Mouse (Mus musculus) thymus, postnatal 0 days (tissue): ENCODE measurements around the gene Slc4a8. TPM values are rescaled to one million over a fixed set of nuclear protein-coding genes. Genes with fewer than 3 reads are reported as not detected.
"Not testable (repeated sequence)": the region's sequence is repeated elsewhere in the genome, so short reads cannot be mapped to it uniquely, and the experiment has no call there.

Source experiments
- DNase-seq: peaks from one replicate; pipeline ENCODE4 v3.0.0-alpha.2; 2015; ENCODE audit warnings: low spot score
- polyA plus RNA-seq: library from polyadenylated mRNA; unstranded; fragments of >200 nt; fragmentation: Nextera tagmentation; extraction: Ambion mirVana; gene quantifications from 2 replicates; pipeline ENCODE4 v1.2.1, GENCODE M21; 2015

Gene Slc4a8
- polyA plus RNA-seq, 1 experiment from 2014 or later = 2.1 TPM

GRCm38 (mm10) chr15:100743238-100743637 is 18.3 kb upstream of the Slc4a8 start:
- no peak for DNase-seq

DNA sequence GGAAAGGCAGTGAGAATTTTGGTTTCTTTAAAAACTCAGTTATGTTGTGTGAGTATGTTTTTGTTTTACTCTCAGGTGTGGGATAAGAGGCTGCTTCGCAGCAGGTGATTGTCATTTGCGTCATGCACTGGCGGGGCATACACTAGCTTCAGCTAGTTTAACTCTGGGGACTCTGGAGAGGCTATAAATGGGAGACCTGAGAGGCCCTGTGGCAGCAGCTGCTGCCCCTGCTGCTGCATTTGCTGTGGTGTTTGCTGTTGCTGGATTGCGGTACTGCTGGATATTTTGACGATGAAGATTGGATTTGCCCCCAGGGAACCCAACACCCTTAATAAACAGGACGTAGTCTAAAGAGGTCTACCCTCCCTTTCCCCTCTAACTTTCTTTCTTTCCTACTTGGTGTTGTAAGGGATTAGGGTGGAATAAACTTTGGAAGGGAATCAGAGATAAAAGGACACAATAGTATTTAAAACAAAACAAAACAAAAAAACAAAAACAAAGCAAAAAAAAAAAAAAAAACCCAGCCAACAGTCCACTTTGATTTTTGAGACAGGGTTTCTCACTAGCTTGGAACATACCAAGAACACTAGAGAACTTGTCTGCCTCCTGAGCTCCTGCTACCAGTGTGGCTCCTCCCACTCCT is 14.9 kb upstream of the Slc4a8 start:
- DNase-seq = no peak

DNA sequence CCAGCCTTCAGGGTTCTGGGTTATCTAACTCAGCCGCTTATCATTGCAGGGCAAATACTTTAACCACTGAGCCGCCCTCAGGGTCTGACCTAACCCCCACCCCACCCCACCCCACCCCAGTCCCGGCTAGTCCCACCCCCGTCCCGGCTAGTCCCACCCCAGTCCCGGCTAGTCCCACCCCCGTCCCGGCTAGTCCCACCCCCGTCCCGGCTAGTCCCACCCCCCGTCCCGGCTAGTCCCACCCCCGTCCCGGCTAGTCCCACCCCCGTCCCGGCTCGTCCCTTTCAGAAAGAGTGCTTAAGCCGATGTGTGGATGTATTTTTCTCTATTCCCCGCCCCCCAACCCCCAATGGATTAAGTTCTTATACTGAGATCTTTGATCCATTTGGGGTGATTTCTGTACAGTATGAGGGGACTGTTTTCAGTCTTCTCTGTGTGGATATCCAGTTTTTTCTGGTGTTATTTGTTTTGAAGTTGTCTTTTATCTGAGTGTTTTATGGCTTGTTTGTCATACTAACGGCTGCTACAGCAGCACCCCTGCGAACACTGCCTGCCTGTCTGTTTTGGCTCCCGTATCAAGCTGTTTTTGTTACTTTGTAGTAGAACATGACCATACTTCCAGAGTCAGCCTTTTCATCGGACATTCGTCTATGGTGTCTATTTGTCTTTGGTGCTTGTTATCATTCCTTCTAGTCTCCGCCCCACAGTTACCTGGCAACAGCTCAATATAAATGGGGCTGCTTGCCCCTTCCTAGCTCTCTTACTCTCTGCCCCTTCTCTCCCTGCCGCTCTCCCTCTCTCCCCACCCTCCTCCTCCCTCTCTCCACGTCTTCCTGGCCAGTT is 14.2 kb upstream of the Slc4a8 start:
- DNase-seq = peak; percentile 35

- DNase-seq = no peak
Observed at GRCm38 (mm10) chr15:100748584-100748983, 13.0 kb upstream of the Slc4a8 start.

GRCm38 (mm10) chr15:100749751-100750538 is 11.6 kb upstream of the Slc4a8 start:
- peak; percentile 12 for DNase-seq

- no peak for DNase-seq
Observed at GRCm38 (mm10) chr15:100752439-100752838, 9.1 kb upstream of the Slc4a8 start.

- no peak for DNase-seq
Observed at GRCm38 (mm10) chr15:100753045-100753444, 8.5 kb upstream of the Slc4a8 start.

DNA sequence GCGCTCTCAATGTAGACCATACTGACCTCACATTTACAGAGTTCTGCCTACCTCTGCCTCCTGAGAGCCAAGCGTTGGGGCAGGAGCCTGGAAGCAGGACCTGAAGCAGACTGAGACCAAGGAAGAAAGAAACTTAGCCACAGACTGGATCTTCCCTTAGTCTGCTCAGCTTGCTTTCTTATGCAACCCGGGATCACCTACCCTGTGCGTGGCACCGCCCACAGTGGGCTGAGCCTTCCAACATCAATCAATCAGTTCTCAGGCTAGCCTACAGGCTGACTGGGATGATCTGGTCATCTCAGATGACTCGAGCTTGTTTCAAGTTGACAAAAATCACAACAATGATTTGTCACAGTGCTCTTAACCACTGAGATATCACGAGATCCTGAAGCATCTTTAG is 7.5 kb upstream of the Slc4a8 start:
- DNase-seq = no peak

- DNase-seq = peak; percentile 75
Observed at GRCm38 (mm10) chr15:100754805-100755497, 6.6 kb upstream of the Slc4a8 start.

DNA sequence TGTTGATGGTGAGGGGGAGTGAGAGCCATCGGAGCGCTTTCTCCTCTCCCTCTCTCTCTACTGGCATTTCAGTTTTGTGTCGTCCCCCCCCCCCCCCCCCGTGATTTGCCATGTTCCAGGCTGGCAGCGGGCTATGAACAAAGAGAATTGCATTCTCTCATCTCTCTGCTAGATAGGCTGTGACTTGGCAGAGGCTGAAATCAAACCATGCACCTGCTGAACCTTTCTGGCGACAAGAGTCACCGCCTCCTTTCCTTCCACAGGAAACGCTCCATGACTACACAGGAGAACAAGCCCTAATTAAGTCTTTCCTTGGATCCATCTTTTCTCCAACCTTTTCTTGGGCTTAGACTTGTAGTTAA is 6.1 kb upstream of the Slc4a8 start:
- no peak for DNase-seq

GRCm38 (mm10) chr15:100755881-100756624 is 5.5 kb upstream of the Slc4a8 start:
- DNase-seq = no peak

DNA sequence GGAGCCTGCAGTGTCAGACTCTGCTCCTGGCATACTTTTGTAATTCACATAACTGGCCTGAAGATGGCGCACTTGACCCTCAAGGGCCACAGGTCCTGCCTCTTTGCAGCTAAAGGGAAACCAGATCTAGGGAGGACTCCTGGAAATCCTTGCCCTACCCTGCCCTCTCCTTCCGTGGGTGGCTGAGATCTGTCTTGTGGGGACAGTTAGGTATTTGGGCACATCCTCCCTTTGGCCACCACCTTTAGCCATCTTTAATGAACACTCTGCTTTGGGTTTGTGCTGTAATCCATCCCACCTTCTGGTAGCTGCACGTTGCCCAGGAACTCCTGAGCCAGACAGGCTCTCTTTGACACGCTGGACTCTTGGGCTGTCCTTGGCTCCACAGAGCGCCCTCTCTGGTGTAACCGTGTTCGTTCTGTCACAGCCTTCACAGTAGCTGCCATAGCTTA is 4.0 kb upstream of the Slc4a8 start:
- DNase-seq = peak; percentile 71

DNA sequence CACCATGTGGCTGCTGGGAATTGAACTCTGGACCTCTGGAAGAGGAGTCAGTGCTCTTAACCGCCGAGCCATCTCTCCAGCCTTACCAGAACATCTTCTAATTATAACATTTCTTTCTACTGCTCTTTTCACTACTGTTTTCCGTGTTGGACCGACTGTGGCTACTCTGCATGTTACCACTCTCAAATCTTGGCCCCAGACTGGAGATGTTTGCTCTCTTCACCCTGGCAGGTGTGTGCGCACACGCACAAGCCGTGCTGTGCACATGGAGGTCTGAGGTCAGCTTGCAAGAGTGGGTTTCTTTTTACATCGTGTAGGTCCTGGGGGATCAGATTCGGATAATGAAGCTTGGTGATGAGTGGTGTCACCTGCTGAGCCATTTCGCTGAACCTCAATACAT is 2.3 kb upstream of the Slc4a8 start:
- DNase-seq = no peak

GRCm38 (mm10) chr15:100761036-100761418 is 520 bp upstream of the Slc4a8 start:
- peak; percentile 11 for DNase-seq

- no peak for DNase-seq
Observed at GRCm38 (mm10) chr15:100762649-100763048, 1.1 kb downstream of the Slc4a8 start.

GRCm38 (mm10) chr15:100764163-100764951 is 2.8 kb downstream of the Slc4a8 start:
- DNase-seq = no peak

GRCm38 (mm10) chr15:100766826-100767225 is 5.3 kb downstream of the Slc4a8 start:
- no peak for DNase-seq

GRCm38 (mm10) chr15:100767851-100768250 is 6.3 kb downstream of the Slc4a8 start:
- DNase-seq = no peak

GRCm38 (mm10) chr15:100769023-100769422 is 7.5 kb downstream of the Slc4a8 start:
- DNase-seq = not testable (repeated sequence)

- DNase-seq = no peak
Observed at GRCm38 (mm10) chr15:100770338-100770737, 8.8 kb downstream of the Slc4a8 start.
